Mouse (Mus musculus): ENCODE measurements around the gene Paip2b. TPM values are rescaled to one million over a fixed set of nuclear protein-coding genes. Genes with fewer than 3 reads are reported as not detected.
"Not testable (repeated sequence)": the region's sequence is repeated elsewhere in the genome, so short reads cannot be mapped to it uniquely, and the experiment has no call there.

The Paip2b gene
- polyA plus RNA-seq, 3 experiments from 2014 or later, result 19.6 to 30.8 (median 21.7) TPM

DNA sequence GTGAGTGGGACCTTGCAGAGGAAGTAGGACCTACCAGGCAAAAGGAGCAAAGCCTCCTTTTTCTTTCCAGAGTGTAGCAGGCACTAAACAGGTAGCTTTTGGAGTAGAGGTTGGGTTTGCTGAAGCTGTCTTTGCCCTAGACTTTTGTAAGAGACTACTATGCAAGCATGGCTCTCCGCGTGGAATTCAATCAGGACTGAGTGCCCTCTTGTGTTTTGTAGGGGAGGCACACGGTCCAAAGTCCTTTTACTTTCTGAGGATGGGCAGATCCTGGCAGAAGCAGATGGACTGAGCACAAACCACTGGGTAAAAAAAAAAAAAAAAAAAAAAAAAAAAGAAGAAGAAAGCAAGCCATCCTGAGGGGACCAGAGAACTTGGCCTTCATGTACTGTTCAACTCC, 34.9 kb downstream of the Paip2b start:
- ATAC-seq, result no peak

DNA sequence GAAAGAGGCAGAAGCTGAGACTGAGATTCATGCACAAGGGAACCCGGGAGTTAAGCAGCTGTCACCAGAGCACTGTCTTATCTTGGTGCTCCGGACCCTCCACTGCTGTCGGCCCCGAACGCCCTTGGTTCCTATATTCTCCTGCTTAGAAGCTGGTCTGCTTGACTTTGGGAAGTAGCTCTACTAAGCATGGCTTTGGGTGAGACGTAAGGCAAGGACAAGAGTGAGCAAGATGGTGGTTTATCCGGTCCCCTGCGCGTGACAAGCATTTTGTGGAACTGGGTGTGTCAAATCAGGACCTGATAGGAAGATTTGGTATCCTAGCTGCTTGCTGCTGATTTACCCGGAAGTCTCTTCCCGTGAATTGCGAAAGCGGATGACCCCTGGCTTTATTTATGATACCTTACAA, 36.0 kb downstream of the Paip2b start:
- ATAC-seq, result no peak

- ATAC-seq, result peak; percentile 92
Observed at GRCm38 (mm10) chr6:83794760-83795296, 36.7 kb downstream of the Paip2b start, which contains the start of gene Nagk. Gene Nagk, plus strand, starts transcription at chr6:83794982.

- ATAC-seq, result no peak
Observed at GRCm38 (mm10) chr6:83791251-83791890, 40.2 kb downstream of the Paip2b start.

DNA sequence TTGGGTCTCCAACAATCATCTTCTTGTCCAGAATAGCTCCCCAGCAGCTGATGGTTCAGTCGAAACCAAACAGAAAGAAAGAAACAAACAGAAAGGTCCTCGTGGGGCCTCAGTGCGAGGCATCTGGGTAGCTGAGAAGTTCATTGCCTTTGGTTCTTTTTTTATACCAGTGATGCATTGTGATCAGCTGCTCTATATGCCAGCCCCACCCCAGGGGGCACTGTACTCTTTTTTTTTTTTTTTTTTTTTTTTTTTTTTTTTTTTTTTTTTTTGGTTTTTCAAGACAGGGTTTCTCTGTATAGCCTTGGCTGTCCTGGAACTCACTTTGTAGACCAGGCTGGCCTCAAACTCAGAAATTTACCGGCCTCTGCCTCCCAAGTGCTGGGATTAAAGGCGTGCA, 41.0 kb downstream of the Paip2b start:
- not testable (repeated sequence) for ATAC-seq

GRCm38 (mm10) chr6:83788554-83788953, 43.0 kb downstream of the Paip2b start:
- no peak for ATAC-seq

DNA sequence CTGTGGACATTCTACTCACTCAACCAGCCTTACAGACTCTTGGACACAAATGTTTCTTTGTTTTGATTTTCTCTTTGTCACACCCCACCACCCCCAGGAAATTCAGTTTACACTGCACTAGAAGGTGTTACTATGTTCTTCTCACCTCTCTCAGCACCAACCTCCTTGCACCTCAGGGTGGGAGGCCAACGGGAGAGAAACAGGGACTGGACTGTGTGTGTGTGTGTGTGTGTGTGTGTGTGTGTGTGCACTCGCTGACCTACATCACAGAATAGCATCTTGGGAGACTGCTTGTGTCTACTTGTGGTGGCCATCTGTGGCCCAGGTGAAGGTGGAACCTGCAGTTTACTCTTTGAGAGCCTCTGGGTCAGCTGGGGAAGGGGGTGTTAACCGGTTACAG, 45.1 kb downstream of the Paip2b start:
- ATAC-seq, result no peak

DNA sequence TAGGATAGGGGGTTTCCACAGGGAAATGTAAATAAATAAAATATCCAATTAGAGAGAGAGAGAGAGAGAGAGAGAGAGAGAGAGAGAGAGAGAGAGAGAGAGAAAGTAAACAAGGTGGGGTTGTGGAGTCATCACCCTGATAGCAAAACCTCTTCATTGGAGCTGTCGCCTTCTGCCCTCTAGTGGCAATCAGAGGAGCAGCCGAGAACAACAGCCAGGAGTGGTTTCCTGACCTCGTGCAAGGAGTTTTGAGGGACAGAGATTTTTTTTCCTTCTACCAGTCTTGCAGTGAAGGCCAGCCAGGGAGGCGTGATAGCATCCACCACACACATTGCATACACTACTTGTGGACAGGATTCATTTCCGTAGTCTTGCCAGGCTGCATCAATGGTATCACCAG, 52.5 kb downstream of the Paip2b start:
- no peak for ATAC-seq

DNA sequence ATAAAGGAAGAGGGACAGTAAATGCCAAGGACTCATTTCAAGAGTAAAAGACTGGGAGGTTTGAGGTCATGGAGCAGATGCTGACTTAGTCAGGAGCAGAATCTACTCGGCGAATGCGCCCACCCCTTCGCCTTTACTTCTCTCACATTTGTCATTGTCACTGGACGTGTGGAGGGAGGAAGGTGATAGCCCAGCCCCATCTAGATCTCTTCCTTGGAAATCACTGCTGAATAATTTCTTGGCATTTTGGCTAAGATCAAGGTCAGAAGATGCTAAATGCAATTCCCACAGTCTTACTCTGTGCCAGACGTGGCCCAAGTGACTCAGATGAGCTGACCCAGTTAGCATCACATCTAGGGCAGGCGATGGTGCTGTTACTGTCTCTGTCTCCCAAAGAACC, 53.2 kb downstream of the Paip2b start:
- no peak for ATAC-seq

- ATAC-seq, result peak; percentile 86
Observed at GRCm38 (mm10) chr6:83775638-83776293, 55.8 kb downstream of the Paip2b start, which contains the start of gene Tex261. Gene Tex261, minus strand, starts transcription at chr6:83775813.

DNA sequence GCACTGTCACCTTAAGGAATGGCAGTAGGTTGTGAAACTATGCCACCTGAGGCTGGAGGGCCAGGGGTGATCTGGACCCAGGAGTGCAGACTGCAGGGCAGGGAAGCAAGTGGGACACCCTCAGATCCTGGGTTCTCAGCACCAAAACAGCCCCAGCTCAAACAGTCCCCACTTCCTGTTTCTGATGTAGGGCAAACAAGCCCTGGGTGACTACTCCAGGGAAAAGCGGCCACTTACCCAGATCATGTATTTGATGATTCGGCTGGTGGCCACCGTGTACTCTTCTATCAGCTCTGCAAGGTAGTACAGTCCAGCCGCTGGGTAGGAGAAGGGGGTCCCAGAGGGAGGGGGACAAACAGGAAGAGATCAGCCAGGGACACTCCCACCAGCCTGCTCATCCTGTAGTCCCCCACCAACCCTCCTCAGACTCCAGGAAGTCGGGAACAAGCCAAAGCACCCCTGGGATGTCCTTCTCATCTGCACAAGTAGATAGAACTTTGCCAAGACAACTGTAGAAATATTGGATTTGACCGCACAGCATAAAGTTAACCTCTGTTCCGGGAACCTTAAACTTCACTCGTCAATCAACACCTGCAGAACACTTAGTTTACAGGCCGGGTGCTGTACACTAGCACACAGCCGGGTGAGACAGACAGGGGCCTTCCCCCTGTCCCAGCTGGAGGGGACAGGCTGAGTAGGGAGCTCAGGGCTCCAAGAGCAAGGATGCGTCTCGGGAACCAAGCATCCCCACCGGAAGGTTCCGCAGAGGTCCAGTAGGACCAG, 56.6 kb downstream of the Paip2b start:
- ATAC-seq, result peak; percentile 33

DNA sequence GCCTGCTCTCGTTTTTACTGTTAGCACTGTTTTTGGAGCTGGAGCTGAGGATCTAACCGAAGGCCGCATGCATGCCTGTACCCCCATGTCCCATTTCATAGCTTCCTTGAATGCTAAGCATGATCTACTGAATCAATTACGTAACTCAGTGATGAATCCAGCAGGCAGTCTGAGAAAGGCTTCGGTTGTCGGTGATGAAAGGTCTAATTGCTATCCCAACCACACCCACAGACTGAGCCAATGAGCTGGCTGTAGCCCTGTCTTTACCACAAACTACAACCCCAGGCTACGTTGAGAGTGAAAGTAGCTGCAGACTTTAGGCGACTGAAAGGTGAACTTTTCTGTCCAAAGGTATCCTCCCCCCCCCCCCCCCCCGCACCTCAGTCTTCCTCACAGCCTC, 57.4 kb downstream of the Paip2b start:
- ATAC-seq, result no peak

DNA sequence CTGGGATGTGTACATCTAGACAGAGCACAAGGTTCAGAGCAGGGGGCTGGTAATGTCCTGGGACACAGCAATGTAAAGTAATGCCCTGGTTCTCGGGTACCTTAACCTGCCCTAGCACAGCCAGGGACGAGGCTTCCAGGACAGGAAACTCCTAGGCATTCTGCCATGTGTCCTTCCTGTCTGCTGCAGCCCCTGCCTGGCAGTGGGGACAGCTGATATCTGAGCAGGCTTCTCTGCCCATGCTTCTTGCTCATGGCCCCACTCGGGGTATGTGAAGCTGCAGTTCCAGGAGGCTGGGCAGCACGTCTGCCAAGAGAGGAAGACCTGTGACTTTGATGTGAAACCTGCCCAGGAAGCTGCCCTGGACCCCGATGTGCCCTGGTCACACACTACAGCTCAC, 63.1 kb downstream of the Paip2b start:
- ATAC-seq, result no peak

GRCm38 (mm10) chr6:83766982-83767381, 64.6 kb downstream of the Paip2b start:
- no peak for ATAC-seq

DNA sequence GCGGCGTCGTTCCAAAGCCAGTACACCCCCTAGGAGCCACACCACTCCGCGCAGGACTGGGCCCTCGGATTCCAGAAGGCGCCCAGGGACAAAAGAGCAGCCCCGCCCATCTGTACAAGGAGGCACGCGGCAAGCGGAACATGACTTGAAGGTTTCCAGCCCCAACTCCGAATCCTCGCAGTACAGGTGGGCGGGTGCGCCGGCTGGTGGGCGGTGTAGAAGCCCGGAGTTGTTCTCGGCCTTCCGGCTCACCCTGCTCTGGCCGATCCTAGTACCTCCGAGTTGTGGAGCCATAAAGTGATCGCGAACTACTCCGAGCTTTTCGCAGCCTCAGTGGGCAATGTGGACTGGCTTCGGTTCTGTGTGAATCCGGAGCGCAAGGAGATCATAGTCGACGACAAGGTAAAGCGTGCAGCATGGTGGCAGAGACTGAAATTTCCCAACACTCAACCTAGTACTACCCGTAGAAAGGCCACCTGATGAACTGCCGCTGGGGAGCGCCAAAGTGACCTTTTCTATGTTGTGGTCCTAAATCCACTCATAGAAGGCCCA, 68.6 kb downstream of the Paip2b start:
- peak; percentile 53 for ATAC-seq

DNA sequence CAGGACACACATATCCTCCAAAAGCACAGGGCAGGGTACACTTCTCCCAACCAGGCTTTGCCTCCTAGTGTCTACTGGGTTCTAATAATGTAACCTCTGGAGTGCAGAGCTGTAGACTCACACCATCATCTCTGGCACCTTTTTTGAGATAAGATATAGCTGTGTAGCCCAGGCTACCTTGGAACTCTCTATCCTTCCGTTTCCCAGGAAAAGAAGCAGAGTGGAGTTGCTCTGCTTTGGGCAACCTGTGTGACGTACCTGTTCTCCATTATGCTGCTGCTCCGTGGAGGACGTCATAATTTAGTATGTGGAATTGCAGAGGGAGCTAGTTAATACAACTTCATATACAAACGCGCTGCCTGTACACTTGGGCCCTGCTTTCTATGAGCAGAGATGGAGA, 69.2 kb downstream of the Paip2b start, which contains the start of gene Ankrd53:
TSS of gene Ankrd53 (plus strand) at position 301 of the 400 bp plus-strand sequence.
- ATAC-seq, result no peak

GRCm38 (mm10) chr6:83756051-83756450, 75.5 kb downstream of the Paip2b start:
- no peak for ATAC-seq

Other genes with a start within 250 kb of the Paip2b start
- gene Clec4f, start 175.6 kb downstream of the Paip2b start, polyA plus RNA-seq (2017; shearing (Covaris generic)), result not detected
- not detected for gene Cd207, start 153.9 kb downstream of the Paip2b start, polyA plus RNA-seq (2017; shearing (Covaris generic))
- gene Vax2, start 120.5 kb downstream of the Paip2b start, polyA plus RNA-seq (2017; shearing (Covaris generic)), result 1 to 10 TPM in 1 of 3 experiments, not detected in 2; 1.3 TPM
- gene Atp6v1b1, start 88.8 kb downstream of the Paip2b start, polyA plus RNA-seq (2017; shearing (Covaris generic)), result not detected
- under 1 TPM in 1 of 3 experiments, not detected in 2; 0.29 TPM for gene Ankrd53, start 69.1 kb downstream of the Paip2b start, polyA plus RNA-seq (2017; shearing (Covaris generic))
- gene Tex261, start 55.9 kb downstream of the Paip2b start, polyA plus RNA-seq (2017; shearing (Covaris generic)), result 100 to 1,000 TPM in 1 of 3 experiments, 10 to 100 TPM in 2; 67.9 to 100 (median 91.6) TPM
- gene Nagk, start 36.8 kb downstream of the Paip2b start, polyA plus RNA-seq (2017; shearing (Covaris generic)), result 10 to 100 TPM; 24.2 to 42.4 (median 38.8) TPM
- gene Zfp638, start 35.4 kb upstream of the Paip2b start, polyA plus RNA-seq (2017; shearing (Covaris generic)), result 100 to 1,000 TPM in 2 of 3 experiments, 10 to 100 TPM in 1; 90.8 to 175 (median 132) TPM
- not detected for gene Dysf, start 176.8 kb upstream of the Paip2b start, polyA plus RNA-seq (2017; shearing (Covaris generic))